Mouse (Mus musculus) lung, adult 2 months (tissue): Measurements from ENCODE around the gene Bcorl1.

ENCODE experiments used
- CTCF ChIP-seq: fragments of 200-500 bp; IDR thresholded peaks from 2 replicates; pipeline ENCODE4 v1.5.1; 2011; ENCODE audit warnings: mild to moderate bottlenecking, low read length, control low read depth; ENCODE audit not compliant: insufficient read depth
- POLR2A ChIP-seq: fragments of 200-500 bp; IDR thresholded peaks from 2 replicates; pipeline ENCODE4 v1.6.1; 2011; ENCODE audit warnings: low read depth, mild to moderate bottlenecking, control low read depth, low read length, borderline replicate concordance; ENCODE audit errors: extremely low read depth

DNA sequence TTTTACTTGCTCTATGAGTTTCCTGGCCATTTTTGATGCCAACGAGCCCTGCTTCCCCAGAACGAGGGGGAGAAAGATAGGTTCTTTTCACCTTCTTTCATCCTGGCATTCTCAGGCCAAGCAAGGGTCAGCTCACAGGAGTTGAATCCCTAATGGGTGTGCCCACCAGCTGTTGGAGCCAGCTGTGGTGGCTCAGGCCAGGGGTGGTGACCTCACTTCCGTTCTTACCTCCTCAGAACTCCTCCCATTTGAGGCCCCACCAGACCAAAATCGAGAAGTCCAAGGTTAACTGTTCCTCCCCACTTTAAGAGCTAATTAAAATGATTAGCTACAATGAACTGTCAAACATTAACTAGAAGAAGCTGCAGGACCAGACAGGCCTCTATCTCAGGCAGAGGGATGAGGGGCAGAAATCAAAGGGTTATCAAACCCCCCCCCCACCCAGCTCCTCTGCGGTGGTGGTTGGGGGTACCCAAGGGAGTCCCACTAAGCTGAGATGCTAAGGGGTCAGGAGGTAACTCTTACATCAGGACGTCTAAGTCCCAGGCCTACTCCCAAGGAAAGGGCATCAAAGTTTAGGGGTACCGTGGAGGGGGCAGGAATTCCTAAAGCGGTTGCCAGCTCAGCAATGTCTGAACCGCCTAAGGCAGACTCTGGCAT, 111.2 kb downstream of the Bcorl1 start:
- no peak for TF ChIP-seq POLR2A
- TF ChIP-seq CTCF = no peak
